Mouse (Mus musculus) cortical plate, adult 2 months (tissue): Measurements from ENCODE around the gene Phc3.

Source experiments
- CTCF ChIP-seq: fragments of 200-500 bp; IDR thresholded peaks from 2 replicates; pipeline ENCODE4 v1.5.1; 2011; ENCODE audit warnings: mild to moderate bottlenecking, control low read depth, low read length; ENCODE audit not compliant: insufficient read depth; ENCODE audit errors: extremely low read depth
- POLR2A ChIP-seq: fragments of 200-500 bp; IDR thresholded peaks from 2 replicates; pipeline ENCODE4 v1.6.1; 2011; ENCODE audit warnings: mild to moderate bottlenecking, low read length, control low read depth; ENCODE audit not compliant: insufficient read depth; ENCODE audit errors: extremely low read depth

DNA sequence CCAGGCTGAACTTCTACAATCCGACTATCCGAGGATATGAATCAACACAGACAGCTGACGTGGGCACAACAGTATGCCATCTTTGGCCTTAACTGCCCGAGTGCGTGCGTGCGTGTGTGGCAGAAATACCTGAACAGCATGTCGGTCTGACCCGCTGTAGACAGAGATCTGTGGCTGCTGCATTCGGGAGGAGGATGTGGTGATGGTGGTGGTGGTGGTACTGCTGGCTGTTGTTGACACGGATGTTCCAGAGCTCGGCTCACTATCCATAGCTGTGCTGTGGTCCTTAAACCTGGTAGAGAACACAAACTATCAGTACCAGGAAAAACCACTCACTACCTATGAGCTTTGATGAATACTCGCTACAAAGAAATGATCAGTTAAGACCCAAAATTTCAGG, 3.6 kb downstream of the Phc3 start:
- no peak for TF ChIP-seq CTCF
- no peak for TF ChIP-seq POLR2A
